Mouse (Mus musculus): ENCODE data around the gene Naa16. TPM values are rescaled to one million over a fixed set of nuclear protein-coding genes. Genes with fewer than 3 reads are reported as not detected.

Gene Naa16
- 0.16 and 0.79 TPM in 2 replicates for polyA plus RNA-seq (2012; rRNA removed)

DNA sequence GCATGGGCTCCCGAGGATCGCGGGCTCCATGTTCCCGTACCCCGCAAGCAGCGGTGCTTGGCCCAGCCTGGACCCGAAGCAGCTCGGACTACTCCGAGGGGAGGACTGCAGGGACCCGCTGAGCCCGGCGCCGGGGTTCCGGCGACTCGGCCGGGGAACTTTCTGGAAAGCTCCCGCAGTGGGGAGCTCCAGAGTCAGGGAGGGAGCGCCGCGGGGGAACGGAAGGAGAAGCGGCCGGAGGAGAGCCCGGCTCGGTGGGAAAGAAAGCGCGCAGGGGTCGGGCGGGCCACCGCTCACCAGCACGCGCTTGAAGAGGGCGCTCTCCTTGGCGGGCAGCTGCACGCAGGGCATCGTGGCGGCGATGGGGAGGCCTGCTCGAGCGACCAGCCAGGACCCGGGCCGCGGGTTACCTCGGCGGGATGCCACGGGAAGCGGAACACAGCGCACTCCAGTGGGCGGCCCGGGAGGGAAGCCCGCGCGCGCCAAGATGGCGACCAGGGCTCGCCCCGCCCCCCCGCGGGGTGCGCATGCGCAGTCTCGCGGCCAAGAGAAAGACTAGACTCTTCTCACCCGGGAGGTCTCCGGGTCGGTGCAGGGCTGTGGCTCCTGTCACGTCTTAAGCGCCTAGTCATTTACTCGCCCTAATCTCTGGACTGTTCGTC, at the start of gene Naa16:
TSS of gene Naa16 (minus strand) at position 514 of the 662 bp plus-strand sequence.

DNA sequence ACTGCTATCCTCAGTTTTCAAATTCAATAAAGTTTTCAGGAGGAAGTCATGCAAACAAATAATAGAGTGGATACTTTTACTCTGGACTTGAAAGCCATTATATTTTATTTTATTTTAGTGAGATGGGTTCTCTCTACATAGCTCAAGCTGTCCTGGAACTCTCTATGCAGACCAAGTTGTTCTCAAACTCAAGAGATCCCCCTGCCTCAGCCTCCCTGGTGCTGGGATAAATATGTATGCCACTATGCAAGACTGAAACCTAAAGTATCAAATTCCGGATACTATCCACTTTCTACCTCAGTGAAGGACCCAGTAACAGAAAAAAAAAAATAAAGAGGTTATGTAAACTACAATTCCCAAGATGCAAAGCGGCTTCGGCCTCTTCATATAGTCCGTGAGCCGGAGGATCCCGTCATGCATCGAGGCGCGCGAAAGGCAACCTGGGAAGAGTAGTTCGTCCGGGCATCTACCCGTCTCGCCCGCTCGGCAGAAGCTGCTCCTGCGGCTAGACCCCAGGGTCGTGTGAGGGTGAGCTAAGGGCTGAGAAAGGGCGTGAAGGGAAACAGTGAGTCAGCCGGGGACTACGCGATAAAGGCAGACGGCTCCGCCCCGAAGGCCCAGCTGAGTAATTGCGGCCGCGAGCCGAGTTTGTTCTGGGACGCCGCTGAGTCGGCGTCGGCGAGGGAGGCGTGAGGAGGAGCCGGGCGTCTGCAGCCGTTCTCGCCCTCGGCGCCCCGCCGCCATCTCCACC, 35.6 kb upstream of the Naa16 start, which contains the start of gene Kbtbd7:
TSS of gene Kbtbd7 (plus strand) at position 533 of the 751 bp plus-strand sequence.

DNA sequence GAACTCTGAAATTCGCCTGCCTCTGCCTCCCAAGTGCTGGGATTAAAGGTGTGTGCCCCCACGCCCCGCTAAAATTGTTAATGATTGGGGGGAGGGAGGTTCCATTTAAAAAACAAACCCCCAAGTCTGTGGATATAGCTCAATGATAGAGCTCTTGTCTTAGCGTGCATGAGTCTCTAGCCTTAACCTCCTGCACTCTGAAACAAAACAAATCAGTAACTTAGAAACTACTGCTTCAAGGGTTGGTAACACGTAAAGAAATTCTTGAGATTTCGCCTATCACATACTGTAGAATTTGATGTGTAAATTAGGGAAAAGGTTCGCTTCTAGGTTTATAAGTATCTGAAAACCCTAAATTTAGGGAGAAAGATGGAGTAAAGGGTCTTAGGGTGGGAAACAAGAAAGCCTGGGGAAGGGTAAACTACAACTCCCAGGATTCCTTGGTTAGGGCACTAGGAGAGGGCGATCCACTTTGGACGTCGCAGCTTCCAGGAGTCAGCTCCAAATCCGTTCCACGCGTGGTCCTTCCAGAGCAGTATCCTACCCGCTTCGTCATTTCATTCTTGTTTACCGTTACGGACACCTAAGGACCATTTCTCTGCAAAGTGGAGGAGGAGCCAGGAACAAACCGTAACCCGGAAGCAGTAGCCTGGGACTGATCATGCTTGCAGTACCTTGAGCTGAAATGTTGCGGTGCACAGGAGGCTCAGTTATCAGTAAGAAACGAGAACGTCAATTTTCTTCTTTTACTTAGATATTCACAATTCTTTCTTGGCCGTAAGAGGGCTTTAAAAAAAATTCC, 6.9 kb upstream of the Naa16 start, which contains the start of gene Mtrf1:
TSS of gene Mtrf1 (plus strand) at position 452 of the 802 bp plus-strand sequence.

DNA sequence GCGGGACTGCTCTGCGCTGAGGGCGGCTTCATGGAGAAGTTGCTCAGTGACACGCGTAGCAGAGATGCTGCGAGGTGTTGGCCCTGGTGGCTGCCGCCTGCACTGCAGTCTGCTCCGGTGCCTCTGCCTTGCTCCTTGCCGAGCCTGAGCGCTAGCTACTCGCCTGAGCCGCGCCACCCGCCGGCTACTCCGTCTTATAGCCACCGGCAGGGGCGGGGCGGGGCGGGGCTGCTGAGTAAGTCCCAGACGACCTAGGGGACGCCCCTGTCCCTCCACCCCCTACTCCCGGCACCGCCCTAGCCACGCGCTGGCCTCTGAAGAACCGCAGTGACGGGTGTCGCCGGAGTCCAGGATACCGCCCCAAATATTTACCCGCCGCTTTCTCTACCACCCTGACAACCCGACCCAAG, 89.1 kb downstream of the Naa16 start, which contains the start of gene Rgcc:
TSS of gene Rgcc (minus strand) at position 180 of the 410 bp plus-strand sequence.

Other genes starting within 250 kb of the Naa16 start
- not detected in 2 replicates for gene Zfp957, start 143.4 kb downstream of the Naa16 start, polyA plus RNA-seq (2012; rRNA removed)
- gene Rgcc, start 89.1 kb downstream of the Naa16 start, polyA plus RNA-seq (2012; rRNA removed), result 54.2 and 106 TPM in 2 replicates
- 0.17 and 0.39 TPM in 2 replicates for gene Mtrf1, start 7.0 kb upstream of the Naa16 start, polyA plus RNA-seq (2012; rRNA removed)
- gene Kbtbd7, start 35.7 kb upstream of the Naa16 start, polyA plus RNA-seq (2012; rRNA removed), result 1.4 and 1.9 TPM in 2 replicates
- gene Kbtbd6, start 61.1 kb upstream of the Naa16 start, polyA plus RNA-seq (2012; rRNA removed), result 0.13 and 0.22 TPM in 2 replicates
- gene Elf1, start 90.4 kb upstream of the Naa16 start, polyA plus RNA-seq (2012; rRNA removed), result 3.5 and 4.3 TPM in 2 replicates
- gene Wbp4, start 90.7 kb upstream of the Naa16 start, polyA plus RNA-seq (2012; rRNA removed), result 1.4 and 1.5 TPM in 2 replicates
- gene Sugt1, start 196.9 kb upstream of the Naa16 start, polyA plus RNA-seq (2012; rRNA removed), result 1.4 and 2.0 TPM in 2 replicates